Mouse (Mus musculus) limb, embryonic 15.5 days (tissue): ENCODE results near the gene Spred1. TPM values are rescaled to one million over a fixed set of nuclear protein-coding genes. Genes with fewer than 3 reads are reported as not detected.

Source experiments
- ATAC-seq: fragments of 200-750 bp; cut with Nextera tagmentation; 2 replicates; pipeline ENCODE4 v1.8.0; 2017; ENCODE audit warnings: low read depth, moderate TSS enrichment; ENCODE audit not compliant: insufficient number of reproducible peaks, low FRiP score, low TSS enrichment
- H3K27ac ChIP-seq: fragments of 300-500 bp; sonication (generic); 2 replicates; pipeline ENCODE4 v1.5.1; 2015; ENCODE audit warnings: moderate library complexity, mild to moderate bottlenecking, inconsistent platforms
- H3K27me3 ChIP-seq: fragments of 300-500 bp; sonication (generic); 2 replicates; pipeline ENCODE4 v1.6.1; 2015; ENCODE audit warnings: inconsistent platforms
- H3K36me3 ChIP-seq: fragments of 300-500 bp; sonication (generic); 2 replicates; pipeline ENCODE4 v1.6.1; 2015; ENCODE audit warnings: inconsistent platforms
- H3K4me1 ChIP-seq: fragments of 300-500 bp; sonication (generic); 2 replicates; pipeline ENCODE4 v1.6.1; 2015; ENCODE audit warnings: inconsistent platforms
- H3K4me2 ChIP-seq: fragments of 300-500 bp; sonication (generic); 2 replicates; pipeline ENCODE4 v1.6.1; 2015; ENCODE audit warnings: mild to moderate bottlenecking, inconsistent platforms
- H3K4me3 ChIP-seq: fragments of 300-500 bp; sonication (generic); 2 replicates; pipeline ENCODE4 v1.5.1; 2015; ENCODE audit warnings: mild to moderate bottlenecking, inconsistent platforms
- H3K9ac ChIP-seq: fragments of 300-500 bp; sonication (generic); 2 replicates; pipeline ENCODE4 v1.6.1; 2015; ENCODE audit warnings: inconsistent platforms
- H3K9me3 ChIP-seq: fragments of 300-500 bp; sonication (generic); 2 replicates; pipeline ENCODE4 v1.6.1; 2016; ENCODE audit warnings: inconsistent platforms
- WGBS: fragments of 180-500 bp; shearing (Covaris S2); methylation state at CpG from one replicate; pipeline ENCODE4 v1.1.7; 2015; 5-methylcytosine and 5-hydroxymethylcytosine counted together
- microRNA counts: library from miRNA; unstranded; fragments of <30 nt; microRNA quantifications from one replicate; lab custom pipeline; 2016
- microRNA-seq: library from miRNA; unstranded; fragments of <30 nt; microRNA quantifications from one replicate; pipeline ENCODE4, GENCODE M21; 2016
- polyA plus RNA-seq: library from polyadenylated mRNA; unstranded; fragments of >200 nt; fragmentation: Nextera tagmentation; extraction: Ambion mirVana; gene quantifications from 2 replicates; pipeline ENCODE4 v1.2.1, GENCODE M21; 2015

Spred1 gene
- polyA plus RNA-seq, 1 experiment from 2014 or later, result 16.5 TPM

GRCm38 (mm10) chr2:117231257-117231656 lies 110.1 kb downstream of the Spred1 start:
- H3K9me3 ChIP-seq, result no peaks in the 10 kb centered on the region
- H3K4me1 ChIP-seq, result peaks cover 3% of the 10 kb centered on the region; the same call in 1 of the 2 replicates
- H3K9ac ChIP-seq, result no peak overlapping the region
- no peak overlapping the region for H3K4me3 ChIP-seq
- no peak overlapping the region for H3K4me2 ChIP-seq
- H3K27ac ChIP-seq, result no peak overlapping the region
- WGBS, result 5% methylated on average over 13 of the region's 13 CpGs
- H3K27me3 ChIP-seq, result peaks cover 3% of the 10 kb centered on the region; the same call in 1 of the 2 replicates
- no peak for ATAC-seq
- no peaks in the 10 kb centered on the region for H3K36me3 ChIP-seq

MicroRNAs encoded within 50 kb of the gene (microRNA counts, 519-probe panel; counts per million panel counts)
- 2,613 counts per million, percentile 55 among the panel's probes with 10 or more counts for microRNA mmu-miR-674 (lab: Ali Mortazavi, UCI)

Small RNA genes lying within 50 kb of the gene (microRNA-seq; reads per million reads assigned to microRNA genes)
- 699 reads per million, percentile 71 among the genes with 10 or more reads in this experiment for gene Mir674

Other genes starting within 250 kb of the Spred1 start
- not detected in 2 replicates for gene Tmco5, start 242.7 kb upstream of the Spred1 start, polyA plus RNA-seq
- 9.8 and 10.4 TPM in 2 replicates for gene Fam98b, start 128.4 kb downstream of the Spred1 start, polyA plus RNA-seq
- gene Rasgrp1, start 221.6 kb downstream of the Spred1 start, polyA plus RNA-seq, result 1.2 and 1.3 TPM in 2 replicates